Mouse (Mus musculus) gastrocnemius, postnatal 25 days (tissue): ENCODE results near the gene Stt3b. TPM values are rescaled to one million over a fixed set of nuclear protein-coding genes. Genes with fewer than 3 reads are reported as not detected.

ENCODE experiments used
- DNase-seq: peaks from one replicate; pipeline ENCODE4 v3.0.0; 2022
- total RNA-seq, 2 experiments: library from RNA; stranded (reverse); gene quantifications; 1 replicate in 1 of 2; 2 replicates in 1 of 2; pipeline ENCODE4 v1.2.3; 2021

Stt3b gene
- total RNA-seq, 2 experiments from 2014 or later = 67.5 to 69.2 TPM

DNA sequence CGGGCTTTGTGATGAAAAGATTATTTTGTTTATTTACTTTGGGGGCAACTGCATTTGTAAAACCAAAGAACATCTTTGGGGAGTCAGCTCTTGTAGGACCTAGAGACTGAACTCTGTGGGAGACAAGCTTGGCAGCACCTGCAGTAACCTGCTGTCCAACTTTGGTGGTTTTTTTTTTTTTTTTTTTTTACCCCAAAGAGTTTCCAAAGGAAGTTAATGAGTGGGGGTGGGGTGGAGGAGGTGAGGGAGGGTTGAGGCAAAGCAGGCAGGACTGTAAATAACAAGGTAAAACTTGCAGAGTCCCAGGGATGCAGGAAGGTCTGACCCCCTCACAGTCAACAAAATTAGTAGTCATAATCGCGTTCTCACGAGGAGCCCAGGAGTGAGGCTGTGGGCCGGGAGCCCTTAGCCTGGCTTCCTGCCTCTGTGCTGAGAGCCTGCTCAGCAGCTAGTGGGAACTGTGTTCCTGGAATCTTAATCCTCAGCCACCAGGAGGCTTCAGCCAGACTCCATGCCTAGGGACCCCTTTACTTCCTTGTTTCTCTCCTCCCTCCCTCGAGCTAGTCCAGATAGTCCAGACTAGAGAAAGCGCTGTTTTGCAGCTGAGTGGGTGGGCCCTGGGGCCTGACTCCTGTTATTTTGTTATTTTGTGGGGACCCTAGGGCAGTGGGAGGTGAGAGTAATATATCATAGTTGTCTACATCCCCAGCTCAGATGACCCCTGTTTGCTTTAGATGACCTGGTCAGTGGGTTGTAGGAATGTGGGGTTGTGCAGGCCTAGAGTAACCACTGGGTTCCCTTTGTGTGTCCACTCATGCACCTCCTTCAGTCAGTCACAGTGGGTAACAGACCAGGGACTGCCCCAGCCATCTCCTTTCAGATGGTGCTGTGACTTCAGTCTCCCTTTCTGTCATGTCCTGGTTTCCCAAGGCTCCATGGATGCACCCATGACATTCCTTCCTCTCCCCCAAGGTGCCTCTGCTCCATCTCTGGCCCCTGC lies 95.3 kb downstream of the Stt3b start:
- no peak for DNase-seq

- DNase-seq = no peak
These were observed 96.4 kb downstream of the Stt3b start for GRCm38 (mm10) chr9:115213755-115214264.

GRCm38 (mm10) chr9:115210535-115210934 lies 99.7 kb downstream of the Stt3b start:
- no peak for DNase-seq

GRCm38 (mm10) chr9:115209737-115210136 lies 100.5 kb downstream of the Stt3b start:
- DNase-seq = no peak

DNA sequence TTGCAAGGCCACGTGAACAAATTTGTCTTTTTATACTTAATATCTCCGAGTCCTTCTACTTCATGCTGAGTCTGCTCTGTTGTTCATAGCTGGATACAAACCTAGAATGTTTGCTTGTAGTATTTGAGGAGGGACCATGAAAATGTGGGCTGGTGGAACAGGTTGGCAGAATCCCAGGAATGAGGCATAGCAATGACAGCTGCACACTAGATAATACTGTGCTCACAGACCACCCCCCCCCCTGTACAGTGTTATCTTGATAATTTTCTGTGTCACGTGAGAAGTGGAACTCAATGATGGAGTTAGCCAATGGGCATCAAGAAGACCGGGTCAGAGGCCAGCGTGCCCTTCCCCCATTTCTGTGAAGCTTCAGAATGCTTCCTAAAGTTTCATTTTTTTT lies 104.0 kb downstream of the Stt3b start:
- no peak for DNase-seq

DNA sequence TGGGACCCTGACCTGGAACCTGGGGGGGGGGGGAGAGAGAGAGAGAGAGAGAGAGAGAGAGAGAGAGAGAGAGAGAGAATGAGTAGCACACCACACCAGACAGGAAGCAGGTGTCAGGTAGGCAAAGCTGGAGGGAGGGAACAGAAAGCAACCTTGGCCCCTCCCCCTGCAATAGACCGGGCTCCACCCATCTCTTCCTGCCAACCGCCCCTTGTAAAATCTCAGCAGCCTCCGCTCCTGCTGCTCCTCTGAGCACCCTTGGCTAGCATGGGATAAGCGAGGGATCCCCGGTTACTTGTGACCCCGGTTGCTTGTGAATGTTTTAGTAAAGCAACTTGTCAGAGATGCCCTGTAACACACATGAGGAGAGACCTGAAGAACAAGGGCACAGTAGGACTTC lies 104.7 kb downstream of the Stt3b start:
- no peak for DNase-seq

DNA sequence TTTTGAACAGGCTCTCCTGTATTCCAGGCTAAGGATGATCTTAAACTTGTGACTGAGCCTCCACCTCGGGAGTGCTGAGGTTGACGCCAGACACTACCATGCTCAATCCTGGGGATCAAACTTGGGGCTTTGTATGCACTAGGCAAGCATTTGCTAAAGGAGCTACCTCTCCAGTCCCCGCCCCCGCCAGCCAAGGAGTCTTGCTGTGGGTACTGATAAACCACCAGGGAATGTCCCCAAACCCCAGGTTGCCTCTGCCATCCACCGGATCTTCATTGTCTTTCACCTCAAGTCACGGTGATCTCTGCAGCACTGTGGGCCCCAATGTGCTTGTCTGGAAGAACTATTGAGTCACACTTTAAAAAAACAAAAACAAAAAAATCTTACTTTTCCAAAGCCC lies 107.1 kb downstream of the Stt3b start:
- DNase-seq = no peak

- no peak for DNase-seq
These were observed 109.0 kb downstream of the Stt3b start for GRCm38 (mm10) chr9:115201264-115201663.

- DNase-seq = peak; percentile 9
These were observed 109.9 kb downstream of the Stt3b start for GRCm38 (mm10) chr9:115200166-115200862.

DNA sequence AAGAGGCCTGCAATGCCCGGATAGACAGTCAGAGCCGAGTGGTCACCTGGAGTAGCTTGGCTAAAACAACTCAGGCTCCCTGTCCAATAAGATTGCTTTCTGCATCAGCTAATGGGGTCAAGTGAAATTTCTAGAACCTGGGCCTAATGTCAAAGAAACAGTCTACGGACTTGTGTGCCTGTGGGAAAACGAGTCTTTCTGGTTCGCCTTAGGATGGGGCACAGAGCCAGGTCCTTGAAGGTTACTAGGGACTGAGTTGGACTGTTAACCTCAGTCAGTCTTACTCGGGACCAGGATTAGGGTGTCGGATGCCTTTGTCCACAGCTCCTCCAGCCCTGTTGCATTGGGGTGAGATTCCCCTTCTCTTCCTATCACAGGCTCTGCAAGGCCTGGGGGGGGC lies 113.1 kb downstream of the Stt3b start:
- no peak for DNase-seq

- DNase-seq = no peak
These were observed 117.3 kb downstream of the Stt3b start for GRCm38 (mm10) chr9:115192890-115193289.
